Mouse (Mus musculus): ENCODE data around the gene Tmem200a. TPM values are rescaled to one million over a fixed set of nuclear protein-coding genes. Genes with fewer than 3 reads are reported as not detected.

Tmem200a gene
- polyA plus RNA-seq, 1 experiment from 2014 or later: 8.3 TPM

GRCm38 (mm10) chr10:25961066-25961465 lies 117.8 kb downstream of the Tmem200a start:
- no peak overlapping the region for H3K4me3 ChIP-seq (ENCODE audit: low read depth, low read length)
- no peaks in the 10 kb centered on the region for H3K27me3 ChIP-seq (ENCODE audit: control insufficient read depth, insufficient read depth, low read length)
- H3K9me3 ChIP-seq (replicated peaks; ENCODE audit: control insufficient read depth, low read length): no peaks in the 10 kb centered on the region
- H3K4me1 ChIP-seq (ENCODE audit: control insufficient read depth, insufficient read depth, low read length): no peaks in the 10 kb centered on the region
- DNase-seq (ENCODE audit: low spot score) (no peak), ATAC-seq (replicated peaks; ENCODE audit: insufficient number of reproducible peaks, low FRiP score, low TSS enrichment, low read depth) (no peak)
- no peaks in the 10 kb centered on the region for H3K36me3 ChIP-seq (replicated peaks; ENCODE audit: control insufficient read depth, insufficient read depth, low read depth, low read length)
- H3K9ac ChIP-seq (replicated peaks; ENCODE audit: low read length): no peak overlapping the region
- no peak overlapping the region for H3K4me2 ChIP-seq (ENCODE audit: low read depth, low read length)
- no peak overlapping the region for H3K27ac ChIP-seq (replicated peaks; ENCODE audit: low read depth, low read length)
- 87% methylated on average over 2 of the region's 2 CpGs for WGBS

- no peaks in the 10 kb centered on the region for H3K9me3 ChIP-seq (replicated peaks; ENCODE audit: control insufficient read depth, low read length)
- H3K9ac ChIP-seq (replicated peaks; ENCODE audit: low read length): no peak overlapping the region
- 58% methylated on average over 3 of the region's 3 CpGs for WGBS
- H3K4me3 ChIP-seq (ENCODE audit: low read depth, low read length): no peak overlapping the region
- H3K27ac ChIP-seq (replicated peaks; ENCODE audit: low read depth, low read length): no peak overlapping the region
- no peaks in the 10 kb centered on the region for H3K36me3 ChIP-seq (replicated peaks; ENCODE audit: control insufficient read depth, insufficient read depth, low read depth, low read length)
- DNase-seq (ENCODE audit: low spot score) (no peak), ATAC-seq (replicated peaks; ENCODE audit: insufficient number of reproducible peaks, low FRiP score, low TSS enrichment, low read depth) (no peak)
- H3K27me3 ChIP-seq (ENCODE audit: control insufficient read depth, insufficient read depth, low read length): no peaks in the 10 kb centered on the region
- H3K4me1 ChIP-seq (ENCODE audit: control insufficient read depth, insufficient read depth, low read length): no peaks in the 10 kb centered on the region
- no peak overlapping the region for H3K4me2 ChIP-seq (ENCODE audit: low read depth, low read length)
Observed at GRCm38 (mm10) chr10:25958762-25959753, 119.8 kb downstream of the Tmem200a start.

- Histone ChIP-seq H3K36me3 (replicated peaks; ENCODE audit: control insufficient read depth, insufficient read depth, low read depth, low read length) (no peaks in the 10 kb centered on the region), H3K4me2 (ENCODE audit: low read depth, low read length) (no peak overlapping the region), H3K4me3 (ENCODE audit: low read depth, low read length) (no peak overlapping the region), H3K9me3 (replicated peaks; ENCODE audit: control insufficient read depth, low read length) (no peaks in the 10 kb centered on the region), H3K9ac (replicated peaks; ENCODE audit: low read length) (no peak overlapping the region), H3K4me1 (ENCODE audit: control insufficient read depth, insufficient read depth, low read length) (no peaks in the 10 kb centered on the region), H3K27me3 (ENCODE audit: control insufficient read depth, insufficient read depth, low read length) (no peaks in the 10 kb centered on the region), H3K27ac (replicated peaks; ENCODE audit: low read depth, low read length) (no peak overlapping the region)
- WGBS: 48% methylated on average over 3 of the region's 3 CpGs
- ATAC-seq (replicated peaks; ENCODE audit: insufficient number of reproducible peaks, low FRiP score, low TSS enrichment, low read depth) (no peak), DNase-seq (ENCODE audit: low spot score) (no peak)
Observed at GRCm38 (mm10) chr10:25954641-25955228, 124.1 kb downstream of the Tmem200a start.

GRCm38 (mm10) chr10:25952838-25953237 lies 126.0 kb downstream of the Tmem200a start:
- H3K27me3 ChIP-seq (ENCODE audit: control insufficient read depth, insufficient read depth, low read length): no peaks in the 10 kb centered on the region
- no peaks in the 10 kb centered on the region for H3K9me3 ChIP-seq (replicated peaks; ENCODE audit: control insufficient read depth, low read length)
- WGBS: 82% methylated on average over 7 of the region's 7 CpGs
- no peaks in the 10 kb centered on the region for H3K36me3 ChIP-seq (replicated peaks; ENCODE audit: control insufficient read depth, insufficient read depth, low read depth, low read length)
- DNase-seq (ENCODE audit: low spot score) (no peak), ATAC-seq (replicated peaks; ENCODE audit: insufficient number of reproducible peaks, low FRiP score, low TSS enrichment, low read depth) (no peak)
- H3K27ac ChIP-seq (replicated peaks; ENCODE audit: low read depth, low read length): no peak overlapping the region
- no peak overlapping the region for H3K4me2 ChIP-seq (ENCODE audit: low read depth, low read length)
- H3K4me3 ChIP-seq (ENCODE audit: low read depth, low read length): no peak overlapping the region
- no peaks in the 10 kb centered on the region for H3K4me1 ChIP-seq (ENCODE audit: control insufficient read depth, insufficient read depth, low read length)
- H3K9ac ChIP-seq (replicated peaks; ENCODE audit: low read length): no peak overlapping the region

- H3K27me3 ChIP-seq (ENCODE audit: control insufficient read depth, insufficient read depth, low read length): no peaks in the 10 kb centered on the region
- H3K9ac ChIP-seq (replicated peaks; ENCODE audit: low read length): no peak overlapping the region
Observed at GRCm38 (mm10) chr10:25952150-25952549, 126.7 kb downstream of the Tmem200a start.

GRCm38 (mm10) chr10:25945866-25946265 lies 133.0 kb downstream of the Tmem200a start:
- Histone ChIP-seq H3K9me3 (replicated peaks; ENCODE audit: control insufficient read depth, low read length) (no peaks in the 10 kb centered on the region), H3K4me3 (ENCODE audit: low read depth, low read length) (no peak overlapping the region), H3K9ac (replicated peaks; ENCODE audit: low read length) (no peak overlapping the region), H3K4me2 (ENCODE audit: low read depth, low read length) (no peak overlapping the region), H3K27ac (replicated peaks; ENCODE audit: low read depth, low read length) (no peak overlapping the region), H3K27me3 (ENCODE audit: control insufficient read depth, insufficient read depth, low read length) (no peaks in the 10 kb centered on the region), H3K4me1 (ENCODE audit: control insufficient read depth, insufficient read depth, low read length) (no peaks in the 10 kb centered on the region), H3K36me3 (replicated peaks; ENCODE audit: control insufficient read depth, insufficient read depth, low read depth, low read length) (no peaks in the 10 kb centered on the region)
- DNase-seq (ENCODE audit: low spot score) (no peak), ATAC-seq (replicated peaks; ENCODE audit: insufficient number of reproducible peaks, low FRiP score, low TSS enrichment, low read depth) (no peak)
- WGBS: 73% methylated on average over 2 of the region's 2 CpGs

More at GRCm38 (mm10) chr10:25952150-25952549, 126.7 kb downstream of the Tmem200a start:
- ATAC-seq (replicated peaks; ENCODE audit: insufficient number of reproducible peaks, low FRiP score, low TSS enrichment, low read depth) (no peak), DNase-seq (ENCODE audit: low spot score) (no peak)
- WGBS: 85% methylated on average over 6 of the region's 6 CpGs
- no peaks in the 10 kb centered on the region for H3K9me3 ChIP-seq (replicated peaks; ENCODE audit: control insufficient read depth, low read length)
- no peak overlapping the region for H3K4me2 ChIP-seq (ENCODE audit: low read depth, low read length)
- no peaks in the 10 kb centered on the region for H3K36me3 ChIP-seq (replicated peaks; ENCODE audit: control insufficient read depth, insufficient read depth, low read depth, low read length)
- H3K4me1 ChIP-seq (ENCODE audit: control insufficient read depth, insufficient read depth, low read length): no peaks in the 10 kb centered on the region
- H3K27ac ChIP-seq (replicated peaks; ENCODE audit: low read depth, low read length): no peak overlapping the region
- H3K4me3 ChIP-seq (ENCODE audit: low read depth, low read length): no peak overlapping the region

- 67% methylated on average over 2 of the region's 2 CpGs for WGBS
- Histone ChIP-seq H3K36me3 (replicated peaks; ENCODE audit: control insufficient read depth, insufficient read depth, low read depth, low read length) (no peaks in the 10 kb centered on the region), H3K27ac (replicated peaks; ENCODE audit: low read depth, low read length) (no peak overlapping the region), H3K27me3 (ENCODE audit: control insufficient read depth, insufficient read depth, low read length) (no peaks in the 10 kb centered on the region), H3K4me1 (ENCODE audit: control insufficient read depth, insufficient read depth, low read length) (no peaks in the 10 kb centered on the region), H3K4me2 (ENCODE audit: low read depth, low read length) (no peak overlapping the region), H3K4me3 (ENCODE audit: low read depth, low read length) (no peak overlapping the region), H3K9me3 (replicated peaks; ENCODE audit: control insufficient read depth, low read length) (no peaks in the 10 kb centered on the region), H3K9ac (replicated peaks; ENCODE audit: low read length) (no peak overlapping the region)
- no peak for ATAC-seq (replicated peaks; ENCODE audit: insufficient number of reproducible peaks, low FRiP score, low TSS enrichment, low read depth)
- DNase-seq (ENCODE audit: low spot score): no peak
Observed at GRCm38 (mm10) chr10:25944641-25945040, 134.2 kb downstream of the Tmem200a start.

- Histone ChIP-seq H3K9me3 (replicated peaks; ENCODE audit: control insufficient read depth, low read length) (no peaks in the 10 kb centered on the region), H3K27ac (replicated peaks; ENCODE audit: low read depth, low read length) (no peak overlapping the region), H3K36me3 (replicated peaks; ENCODE audit: control insufficient read depth, insufficient read depth, low read depth, low read length) (no peaks in the 10 kb centered on the region), H3K4me3 (ENCODE audit: low read depth, low read length) (no peak overlapping the region), H3K9ac (replicated peaks; ENCODE audit: low read length) (no peak overlapping the region), H3K4me1 (ENCODE audit: control insufficient read depth, insufficient read depth, low read length) (0 out of 2 replicates have a peak, but pooled peaks cover 4% of the 10 kb centered on the region), H3K4me2 (ENCODE audit: low read depth, low read length) (no peak overlapping the region), H3K27me3 (ENCODE audit: control insufficient read depth, insufficient read depth, low read length) (no peaks in the 10 kb centered on the region)
- ATAC-seq (replicated peaks; ENCODE audit: insufficient number of reproducible peaks, low FRiP score, low TSS enrichment, low read depth): no peak
- WGBS: 83% methylated on average over 8 of the region's 8 CpGs
- DNase-seq (ENCODE audit: low spot score): no peak
Observed at GRCm38 (mm10) chr10:25931796-25932195, 147.1 kb downstream of the Tmem200a start.
